Mouse (Mus musculus) c-Kit-positive CD71-positive TER-119-negative erythroid progenitor cells, embryonic 14.5 days (primary cell): Measurements from ENCODE around the gene Arid1b.

Experiments
- DNase-seq: peaks from one replicate; pipeline ENCODE4 v3.0.0-alpha.2; 2013; ENCODE audit warnings: low read depth

Gene Arid1b

DNA sequence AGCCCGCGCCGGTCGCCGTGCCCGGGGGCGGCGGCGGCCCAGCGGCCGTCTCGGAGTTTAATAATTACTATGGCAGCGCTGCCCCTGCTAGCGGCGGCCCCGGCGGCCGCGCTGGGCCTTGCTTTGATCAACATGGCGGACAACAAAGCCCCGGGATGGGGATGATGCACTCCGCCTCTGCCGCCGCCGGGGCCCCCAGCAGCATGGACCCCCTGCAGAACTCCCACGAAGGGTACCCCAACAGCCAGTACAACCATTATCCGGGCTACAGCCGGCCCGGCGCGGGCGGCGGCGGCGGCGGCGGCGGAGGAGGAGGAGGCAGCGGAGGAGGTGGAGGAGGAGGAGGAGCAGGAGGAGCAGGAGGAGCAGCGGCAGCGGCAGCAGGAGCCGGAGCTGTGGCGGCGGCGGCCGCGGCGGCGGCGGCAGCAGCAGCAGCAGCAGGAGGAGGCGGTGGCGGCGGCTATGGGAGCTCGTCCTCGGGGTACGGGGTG, 1.5 kb downstream of the Arid1b start:
- no peak for DNase-seq

- no peak for DNase-seq
Measured at GRCm38 (mm10) chr17:4996121-4996813, 2.1 kb downstream of the Arid1b start.

DNA sequence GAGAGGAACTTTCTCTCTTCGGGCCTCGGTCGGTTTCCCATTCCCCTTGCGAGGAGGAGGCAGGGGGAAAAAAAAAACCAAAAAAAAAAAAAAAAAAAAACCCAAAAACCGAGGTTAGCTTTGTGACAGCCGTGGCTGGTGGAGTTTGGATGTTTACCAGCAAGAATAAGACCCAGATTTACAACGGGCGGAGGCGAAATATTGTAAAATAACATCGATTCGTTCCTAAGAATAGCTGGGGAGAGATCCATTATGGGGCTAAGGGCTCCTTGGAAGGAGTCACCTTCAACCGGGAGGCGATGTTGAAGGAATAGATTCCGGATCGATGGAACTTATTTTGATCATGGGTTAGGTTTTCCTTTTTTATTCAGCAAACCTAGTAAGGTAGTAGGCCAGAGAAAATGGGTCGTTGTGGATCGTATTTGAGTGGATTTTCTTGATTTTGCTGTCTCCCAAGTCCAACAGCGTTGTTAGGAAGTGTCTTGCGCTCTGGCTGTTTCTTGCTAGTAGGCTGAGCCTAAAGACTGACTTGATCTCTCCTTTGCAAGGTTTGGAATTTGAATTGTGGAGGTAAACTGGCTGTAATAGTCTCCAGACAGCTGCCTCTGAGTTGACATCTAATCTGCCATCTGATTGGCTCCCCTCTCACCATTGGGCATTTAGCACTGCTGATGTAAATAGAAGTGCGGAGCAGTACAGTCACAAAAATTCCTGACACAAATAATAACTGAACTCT, 2.9 kb downstream of the Arid1b start:
- no peak for DNase-seq

- no peak for DNase-seq
Measured at GRCm38 (mm10) chr17:4997968-4998367, 3.8 kb downstream of the Arid1b start.

DNA sequence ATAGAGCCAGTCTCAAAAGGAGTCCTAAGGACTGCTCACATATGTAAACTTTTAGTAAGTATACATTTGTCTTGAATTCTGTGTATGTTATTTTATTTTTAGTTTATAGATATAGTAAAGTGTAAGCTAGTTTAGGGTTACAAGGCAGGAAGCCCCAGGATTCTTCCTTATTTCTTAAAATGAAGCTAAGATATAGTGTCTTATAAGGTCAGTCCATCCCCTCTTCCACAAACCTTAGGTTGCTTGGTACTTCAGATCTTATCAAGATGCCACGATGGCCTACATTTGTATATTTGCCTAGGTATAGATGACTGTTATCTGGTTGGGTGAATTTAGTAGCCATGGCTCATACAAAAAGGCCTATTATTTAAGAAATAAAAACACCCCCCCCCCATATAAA, 5.1 kb downstream of the Arid1b start:
- no peak for DNase-seq

- no peak for DNase-seq
Measured at GRCm38 (mm10) chr17:5000001-5000400, 5.9 kb downstream of the Arid1b start.

- DNase-seq, result no peak
Measured at GRCm38 (mm10) chr17:5000871-5001270, 6.7 kb downstream of the Arid1b start.

DNA sequence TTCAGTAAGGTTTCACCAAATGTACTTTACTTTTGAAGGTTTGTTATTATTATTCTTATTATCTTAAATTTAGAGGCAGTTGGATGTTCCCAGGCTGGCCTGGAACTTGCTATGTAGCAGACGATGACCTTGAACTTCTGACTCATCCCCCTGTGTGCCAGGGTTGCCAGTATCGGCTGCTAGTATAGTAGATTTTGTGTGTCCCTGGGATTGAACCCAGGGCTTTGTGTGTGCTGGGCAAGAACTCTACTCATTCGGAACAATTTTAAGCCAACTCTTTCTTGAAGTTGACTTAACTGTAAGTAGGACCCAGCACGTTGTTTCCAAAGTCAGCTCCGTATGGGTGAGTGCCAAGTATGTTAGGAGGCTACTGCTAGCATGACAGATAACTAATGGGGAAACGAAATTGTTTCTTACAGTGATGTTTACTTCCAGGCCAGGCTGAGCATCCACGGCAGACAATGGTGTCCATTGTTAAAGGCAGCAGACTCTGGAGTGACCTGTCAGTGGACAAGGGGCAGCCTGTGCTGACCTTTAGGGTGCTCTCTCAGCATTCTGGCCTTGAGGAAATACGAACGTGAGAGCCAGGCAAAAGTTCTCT, 7.5 kb downstream of the Arid1b start:
- no peak for DNase-seq

DNA sequence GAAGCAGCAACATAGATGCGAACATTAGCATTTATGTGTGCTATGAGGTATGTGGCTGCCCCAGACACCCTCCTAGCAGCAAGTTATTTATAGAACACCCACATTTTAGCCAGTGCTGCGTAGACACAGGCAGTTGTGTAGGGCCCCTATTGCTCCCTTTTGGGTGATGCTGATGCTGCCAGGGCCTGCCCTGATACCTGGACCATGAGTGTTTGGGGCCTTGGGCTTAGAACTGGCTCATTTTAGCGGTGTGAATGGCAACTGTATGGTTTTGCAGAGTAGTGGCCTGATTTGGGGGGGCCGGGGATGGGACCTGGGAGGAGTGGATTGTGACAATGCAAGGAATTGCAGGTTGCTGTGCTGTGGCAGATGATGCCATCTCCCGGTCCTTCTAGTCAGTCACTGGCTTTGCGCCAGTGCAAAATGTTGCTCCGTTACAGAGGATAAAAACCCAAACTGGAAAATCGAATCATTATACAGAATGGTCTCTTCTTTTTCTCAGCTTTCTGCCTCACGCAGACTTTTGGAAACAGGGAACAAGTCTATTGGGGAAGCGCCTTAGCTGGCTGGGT, 8.9 kb downstream of the Arid1b start:
- DNase-seq, result no peak

- DNase-seq, result no peak
Measured at GRCm38 (mm10) chr17:5004266-5004665, 10.1 kb downstream of the Arid1b start.

- DNase-seq, result no peak
Measured at GRCm38 (mm10) chr17:5004706-5005105, 10.6 kb downstream of the Arid1b start.

DNA sequence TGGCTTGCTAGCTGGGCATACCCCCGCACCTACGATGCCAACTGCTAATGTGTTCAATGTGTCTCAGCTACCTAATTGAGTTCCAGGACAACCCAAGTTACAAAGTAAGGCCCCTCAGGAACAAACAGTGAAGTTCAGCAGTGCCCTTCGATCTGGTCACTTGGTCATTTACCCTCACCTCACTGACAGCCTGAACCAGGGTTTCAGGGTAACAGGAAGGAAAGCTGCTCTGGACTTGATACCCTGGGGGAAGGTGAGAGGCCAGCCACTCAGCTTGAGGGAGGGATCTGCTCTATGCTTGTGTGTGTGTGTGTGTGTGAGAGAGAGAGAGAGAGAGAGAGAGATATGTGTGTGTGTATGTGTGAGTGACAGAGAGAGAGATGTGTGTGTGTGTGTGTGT, 11.2 kb downstream of the Arid1b start:
- no peak for DNase-seq

- DNase-seq, result no peak
Measured at GRCm38 (mm10) chr17:5007156-5007658, 13.1 kb downstream of the Arid1b start.

DNA sequence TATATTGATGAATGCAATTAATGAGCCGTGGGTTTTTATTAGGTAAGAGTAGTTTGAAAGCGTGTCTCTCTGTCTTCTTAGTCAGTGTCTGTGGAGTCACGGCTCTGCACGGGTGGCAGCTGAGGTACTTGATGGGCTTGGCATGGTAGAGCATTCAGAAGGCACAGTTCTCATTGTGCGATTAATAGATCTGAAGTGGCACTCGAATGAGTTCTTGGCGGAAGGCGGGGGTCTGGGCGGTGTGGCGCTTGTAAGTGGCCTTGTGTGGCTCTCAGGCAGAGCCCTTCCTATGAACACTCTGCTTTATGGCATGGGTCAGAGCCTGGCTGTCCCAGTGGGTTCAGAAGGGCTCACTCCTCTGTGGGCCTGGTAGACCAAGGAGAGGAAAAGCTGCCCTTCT, 14.1 kb downstream of the Arid1b start:
- DNase-seq, result no peak

GRCm38 (mm10) chr17:5008761-5009160, 14.6 kb downstream of the Arid1b start:
- DNase-seq, result no peak

- DNase-seq, result no peak
Measured at GRCm38 (mm10) chr17:5009526-5010260, 15.6 kb downstream of the Arid1b start.

- DNase-seq, result no peak
Measured at GRCm38 (mm10) chr17:5010781-5011180, 16.6 kb downstream of the Arid1b start.

- no peak for DNase-seq
Measured at GRCm38 (mm10) chr17:5012091-5012490, 18.0 kb downstream of the Arid1b start.

DNA sequence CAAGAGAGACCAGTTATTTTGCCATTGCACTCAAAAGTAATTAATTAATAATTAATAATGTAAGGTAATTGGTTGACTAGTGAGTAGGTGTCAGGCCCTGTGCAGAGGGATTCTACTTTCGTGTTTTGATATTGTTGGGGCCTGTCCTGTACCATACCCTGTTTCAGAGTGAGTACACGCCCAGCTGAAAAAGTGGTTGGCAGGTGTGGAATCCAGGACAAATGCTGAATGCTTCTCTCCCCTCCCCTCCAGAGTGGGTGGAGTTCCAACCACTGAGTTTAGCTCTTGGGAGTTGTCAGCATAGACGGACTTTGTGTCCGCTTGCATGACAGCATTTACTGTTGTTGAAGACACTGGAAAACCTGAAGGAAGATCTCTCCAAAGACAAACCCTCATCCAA, 18.4 kb downstream of the Arid1b start:
- DNase-seq, result no peak

GRCm38 (mm10) chr17:5014327-5014957, 20.3 kb downstream of the Arid1b start:
- DNase-seq, result no peak

GRCm38 (mm10) chr17:5016404-5016803, 22.3 kb downstream of the Arid1b start:
- no peak for DNase-seq
